21 mouse cellular contexts compared by ENCODE assay signal in genomic region chr2:166732860-166733259, GRCm38 (mm10). TPM values are rescaled to one million over a fixed set of nuclear protein-coding genes. Genes with fewer than 3 reads are reported as not detected.
A peak's percentile ranks its signal among the peaks of the same experiment; 100 is the strongest.
DNase-seq lines count a peak whose midpoint lies in the region; ATAC-seq and TF ChIP-seq lines count a peak whose summit lies in the region.
"Had no signal": no experiment of that assay in that cellular context is flagged by ENCODE, and none has a peak within 500 bp of the region (broad histone marks: within the 10 kb centered on the region; RNA-seq: fewer than 3 reads in every experiment).

No protein-coding gene starts in this region.

- peak; percentile 97 for TF ChIP-seq EP300 in CH12.LX (IDR thresholded peaks at IDR 0.05; ENCODE audit: low read length)

- H3K4me3 ChIP-seq in midbrain, embryonic 11.5 days (ENCODE audit: low read depth, low read length) = no peak overlapping the region
- H3K4me3 ChIP-seq in midbrain, postnatal 0 days (ENCODE audit: low read depth, low read length) = no peak overlapping the region
- H3K4me3 ChIP-seq in CH12.LX (replicated peaks in 1 of 3; ENCODE audit: low read depth in 2 of 3, low read length in 2 of 3, poor library complexity in 1 of 3) (no peak overlapping the region), macrophage (ENCODE audit: inconsistent target) (no peak overlapping the region)
- H3K4me3 ChIP-seq: embryonic facial prominence, embryonic 13.5 days; forebrain, embryonic 12.5 days; heart, adult 2 months; heart, embryonic 13.5 days; hindbrain, embryonic 12.5 days had no signal

- H3K4me2 ChIP-seq in midbrain, embryonic 11.5 days = no peak overlapping the region
- no peak overlapping the region for H3K4me2 ChIP-seq in midbrain, postnatal 0 days (ENCODE audit: low read depth, low read length, poor library complexity, severe bottlenecking)
- no peak overlapping the region for H3K4me2 ChIP-seq in CH12.LX (ENCODE audit: insufficient read depth, low read depth, poor library complexity, severe bottlenecking)
- H3K4me2 ChIP-seq: embryonic facial prominence, embryonic 13.5 days; forebrain, embryonic 12.5 days; heart, embryonic 13.5 days; hindbrain, embryonic 12.5 days had no signal

- peak; percentile 40; the same call in 1 of the 2 replicates for TF ChIP-seq POLR2A in CH12.LX (IDR thresholded peaks at IDR 0.05; ENCODE audit: low read depth, low read length)

- DNase-seq in midbrain, embryonic 11.5 days (ENCODE audit: low spot score, missing footprints) = peak; percentile 44
- DNase-seq in midbrain, postnatal 0 days (ENCODE audit: low spot score) = no peak
- DNase-seq in CH12.LX (ENCODE audit: extremely low read depth) (peak; percentile 78), adipocyte (ENCODE audit: low spot score) (no peak)
- DNase-seq in splenic B cell, adult 2 months (ENCODE audit: low read depth, low spot score) = peak; percentile 58
- no peak for DNase-seq in layer of hippocampus, postnatal 25 days (ENCODE audit: extremely low spot score in 1 of 2, low spot score in 1 of 2)
- DNase-seq: adrenal gland, postnatal 10 days; cerebellum, adult 11-12 months; cerebellum, adult 9-10 months; cerebellum, postnatal 25 days; gastrocnemius, postnatal 36 days; heart, adult 2 months; heart, postnatal 36 days had no signal

- H3K4me1 ChIP-seq in midbrain, embryonic 11.5 days (ENCODE audit: control insufficient read depth, insufficient read depth, low read length) = peaks cover 16% of the 10 kb centered on the region
- H3K4me1 ChIP-seq in midbrain, postnatal 0 days (ENCODE audit: insufficient read depth, low read length) = 0 out of 2 replicates have a peak, but pooled peaks cover 6% of the 10 kb centered on the region
- peaks cover 45 to 83% of the 10 kb centered on the region in 2 experiments for H3K4me1 ChIP-seq in CH12.LX (ENCODE audit: control insufficient read depth in 1 of 2, insufficient read depth in 2 of 2)

- peak; percentile 9 for TF ChIP-seq RAD21 in CH12.LX (IDR thresholded peaks at IDR 0.05; ENCODE audit: low read depth, low read length)

- no peaks in the 10 kb centered on the region for H3K9me3 ChIP-seq in midbrain, embryonic 11.5 days (ENCODE audit: control insufficient read depth, low read length)
- H3K9me3 ChIP-seq in midbrain, postnatal 0 days (ENCODE audit: low read length) = no peaks in the 10 kb centered on the region
- H3K9me3 ChIP-seq in CH12.LX (replicated peaks; ENCODE audit: low read length) = no peaks in the 10 kb centered on the region
- H3K9me3 ChIP-seq: embryonic facial prominence, embryonic 13.5 days; forebrain, embryonic 12.5 days; G1E; heart, embryonic 13.5 days; hindbrain, embryonic 12.5 days had no signal

- ATAC-seq in midbrain, embryonic 11.5 days (ENCODE audit: low FRiP score) = no peak
- ATAC-seq in midbrain, postnatal 0 days (ENCODE audit: low FRiP score) = no peak
- ATAC-seq: forebrain, embryonic 16.5 days; hindbrain, postnatal 0 days had no signal

- in situ Hi-C loops in CH12.LX (cut with MboI; ENCODE audit: low pct_ligation_motif_present, low pct_unique_long_range_greater_than_20kb, low sequenced_read_pairs) = no loop called here

- H3K79me2 ChIP-seq in CH12.LX (replicated peaks; ENCODE audit: control insufficient read depth, extremely low read depth, insufficient read depth, poor library complexity, severe bottlenecking) (no peaks in the 10 kb centered on the region), macrophage (ENCODE audit: inconsistent target) (no peaks in the 10 kb centered on the region)

- no peaks in the 10 kb centered on the region for H3K27me3 ChIP-seq in midbrain, embryonic 11.5 days (ENCODE audit: control insufficient read depth, insufficient read depth, low read length)
- no peaks in the 10 kb centered on the region for H3K27me3 ChIP-seq in midbrain, postnatal 0 days (ENCODE audit: insufficient read depth, low read length)
- no peaks in the 10 kb centered on the region for H3K27me3 ChIP-seq in CH12.LX (replicated peaks)
- H3K27me3 ChIP-seq in splenic B cell, adult 2 months (ENCODE audit: control insufficient read depth, insufficient read depth, low read length, poor library complexity, severe bottlenecking) = no peaks in the 10 kb centered on the region
- H3K27me3 ChIP-seq: embryonic facial prominence, embryonic 13.5 days; forebrain, embryonic 12.5 days; heart, embryonic 13.5 days; hindbrain, embryonic 12.5 days had no signal

- no peak for TF ChIP-seq CTCF in midbrain, postnatal 0 days (IDR thresholded peaks at IDR 0.05)
- TF ChIP-seq CTCF in CH12.LX (conservative IDR thresholded peaks at IDR 0.05 in 1 of 2, IDR thresholded peaks at IDR 0.05 in 1 of 2; ENCODE audit: low read depth in 2 of 2, low read length in 2 of 2) = no peak

- dilution Hi-C loops in CH12.LX (cut with MboI; ENCODE audit: extremely low pct_ligation_motif_present, extremely low pct_unique_long_range_greater_than_20kb, low sequenced_read_pairs) = no loop called here

- H3K27ac ChIP-seq in midbrain, embryonic 11.5 days (ENCODE audit: low read depth, low read length) = no peak overlapping the region
- H3K27ac ChIP-seq in midbrain, postnatal 0 days (ENCODE audit: low read depth, low read length) = no peak overlapping the region
- peak overlapping the region; percentile 88 for H3K27ac ChIP-seq in CH12.LX (ENCODE audit: insufficient read depth, low read depth)
- H3K27ac ChIP-seq in macrophage = peak overlapping the region; percentile 69
- H3K27ac ChIP-seq: embryonic facial prominence, embryonic 13.5 days; forebrain, embryonic 12.5 days; heart, adult 2 months; heart, embryonic 13.5 days; hindbrain, embryonic 12.5 days; hindbrain, postnatal 0 days had no signal

- 91% methylated on average over 2 of the region's 2 CpGs for WGBS in midbrain, embryonic 11.5 days
- 93% methylated on average over 2 of the region's 2 CpGs for WGBS in midbrain, postnatal 0 days
- WGBS in macrophage (ENCODE audit: missing documents) = 53% methylated on average over 2 of the region's 2 CpGs

- no peak overlapping the region for H3K9ac ChIP-seq in midbrain, embryonic 11.5 days (ENCODE audit: low read length)
- H3K9ac ChIP-seq in midbrain, postnatal 0 days (replicated peaks; ENCODE audit: low read length, poor library complexity, severe bottlenecking) = no peak overlapping the region
- H3K9ac ChIP-seq in CH12.LX (ENCODE audit: insufficient read depth, low read depth) = peak overlapping the region; percentile 8; the same call in 1 of the 2 replicates
- H3K9ac ChIP-seq: embryonic facial prominence, embryonic 13.5 days; forebrain, embryonic 12.5 days; heart, embryonic 13.5 days; hindbrain, embryonic 12.5 days had no signal

- H3K36me3 ChIP-seq in midbrain, embryonic 11.5 days (ENCODE audit: control insufficient read depth, insufficient read depth, low read length) = no peaks in the 10 kb centered on the region
- H3K36me3 ChIP-seq in midbrain, postnatal 0 days (ENCODE audit: insufficient read depth, low read length) = no peaks in the 10 kb centered on the region
- H3K36me3 ChIP-seq in CH12.LX (replicated peaks in 1 of 2; ENCODE audit: control insufficient read depth in 1 of 2, insufficient read depth in 1 of 2, low read length in 1 of 2) (no peaks in the 10 kb centered on the region), macrophage (ENCODE audit: inconsistent target) (no peaks in the 10 kb centered on the region)
- H3K36me3 ChIP-seq in splenic B cell, adult 2 months (ENCODE audit: control insufficient read depth, insufficient read depth, low read length, poor library complexity, severe bottlenecking) = no peaks in the 10 kb centered on the region
- H3K36me3 ChIP-seq: embryonic facial prominence, embryonic 13.5 days; forebrain, embryonic 12.5 days; G1E; heart, embryonic 13.5 days; hindbrain, embryonic 12.5 days had no signal

TF ChIP-seq in CH12.LX, 34 proteins besides CTCF, POLR2A, EP300 and RAD21 (continues in another document):
- TF ChIP-seq KAT2A (IDR thresholded peaks at IDR 0.05; ENCODE audit: insufficient replicate concordance, low read length) (peak; percentile 73; the same call in 1 of the 2 replicates), SMC3 (IDR thresholded peaks at IDR 0.05; ENCODE audit: low read depth, low read length) (peak; percentile 40), BHLHE40 (IDR thresholded peaks at IDR 0.05; ENCODE audit: low read depth, low read length) (peak; percentile 86), TBP (conservative IDR thresholded peaks at IDR 0.05; ENCODE audit: low read depth, low read length) (no peak), MAX (IDR thresholded peaks at IDR 0.05; ENCODE audit: low read length) (peak; percentile 64), MYC (IDR thresholded peaks at IDR 0.05; ENCODE audit: low read depth, low read length) (peak; percentile 63; the same call in 1 of the 2 replicates), USF2 (conservative IDR thresholded peaks at IDR 0.05; ENCODE audit: low read depth, low read length) (no peak), PAX5 (IDR thresholded peaks at IDR 0.05; ENCODE audit: low read length) (no peak)

RNA-seq across cellular contexts. Expression of gene Prex1, which starts 19.2 kb away (rescaled TPM):
- polyA plus RNA-seq in midbrain, embryonic 11.5 days (2014; fragmentation: Nextera tagmentation; extraction: Ambion mirVana) = 16.5 and 19.8 TPM in 2 replicates
- 37.1 and 53.8 TPM in 2 replicates for total RNA-seq in midbrain, postnatal 0 days (2014; rRNA removed)
- polyA plus RNA-seq in midbrain, postnatal 0 days (2015; fragmentation: Nextera tagmentation; extraction: Ambion mirVana) = 17.4 and 18.0 TPM in 2 replicates
- 11.6 and 18.5 TPM in 2 replicates for total RNA-seq in CH12.LX (2012; rRNA removed)
- total RNA-seq in CH12.LX (2014; rRNA removed) = 4.9 and 5.5 TPM in 2 replicates
- polyA plus RNA-seq in CH12.LX (2012; ENCODE audit: insufficient read length, low read depth) = 14.6 and 19.5 TPM in 2 replicates
- 100 to 1,000 TPM; 118 to 441 (median 223) TPM for total RNA-seq in macrophage (2018; cell fraction: chromatin; rRNA removed)
- total RNA-seq in macrophage (2018; cell fraction: cytosol; rRNA removed) = 100 to 1,000 TPM in 13 of 26 experiments, 10 to 100 TPM in 13; 69.1 to 196 (median 100) TPM
- 100 to 1,000 TPM in 22 of 26 experiments, 10 to 100 TPM in 4; 83.5 to 258 (median 137) TPM for total RNA-seq in macrophage (2018; cell fraction: nucleus; rRNA removed)
- 51.9 to 91.8 TPM (median 63.2 TPM) in 3 replicates for polyA plus RNA-seq in macrophage (2018)
- total RNA-seq in layer of hippocampus, postnatal 25 days (2021) = 10 to 100 TPM; 75.4 to 85.2 TPM

RNA-seq across cellular contexts. Expression of gene Trp53rkb, which starts 59.5 kb away (rescaled TPM):
- 8.7 and 10.8 TPM in 2 replicates for polyA plus RNA-seq in midbrain, embryonic 11.5 days (2014; fragmentation: Nextera tagmentation; extraction: Ambion mirVana)
- 16.8 and 17.2 TPM in 2 replicates for total RNA-seq in midbrain, postnatal 0 days (2014; rRNA removed)
- 7.5 and 8.5 TPM in 2 replicates for polyA plus RNA-seq in midbrain, postnatal 0 days (2015; fragmentation: Nextera tagmentation; extraction: Ambion mirVana)
- total RNA-seq in CH12.LX (2012; rRNA removed) (6.0 and 7.1 TPM in 2 replicates), CH12.LX (2014; rRNA removed) (7.0 and 8.8 TPM in 2 replicates)
- polyA plus RNA-seq in CH12.LX (2012; ENCODE audit: insufficient read length, low read depth) (7.8 and 9.1 TPM in 2 replicates), macrophage (2018) (0.82 to 1.9 TPM (median 1.2 TPM) in 3 replicates)
- 10 to 100 TPM in 1 of 26 experiments, 1 to 10 TPM in 23, under 1 TPM in 2; 0.65 to 14.7 (median 4.1) TPM for total RNA-seq in macrophage (2018; cell fraction: chromatin; rRNA removed)
- total RNA-seq in macrophage (2018; cell fraction: cytosol; rRNA removed) = 1 to 10 TPM in 20 of 26 experiments, under 1 TPM in 6; 0.61 to 3.2 (median 1.4) TPM
- total RNA-seq in macrophage (2018; cell fraction: nucleus; rRNA removed) = 10 to 100 TPM in 1 of 26 experiments, 1 to 10 TPM in 23, under 1 TPM in 2; 0.80 to 10.0 (median 3.7) TPM
- 1 to 10 TPM; 4.4 to 7.3 TPM for total RNA-seq in layer of hippocampus, postnatal 25 days (2021)

Comparison
In these comparisons a context has a peak if more than half of its experiments do, and no peak if none do; other contexts are left out.
1. DNase-seq: peak in midbrain, embryonic 11.5 days (single experiment), CH12.LX (single experiment) and splenic B cell, adult 2 months (single experiment); none in midbrain, postnatal 0 days (single experiment), adipocyte (single experiment) and layer of hippocampus, postnatal 25 days (0 of 2).
2. H3K27ac ChIP-seq: peak in CH12.LX (single experiment) and macrophage (single experiment); none in midbrain, embryonic 11.5 days (single experiment) and midbrain, postnatal 0 days (single experiment).